Mouse (Mus musculus) liver, embryonic 11.5 days (tissue): ENCODE data around the gene Fam168a. TPM values are rescaled to one million over a fixed set of nuclear protein-coding genes. Genes with fewer than 3 reads are reported as not detected.

Source experiments
- ATAC-seq: fragments of 200-750 bp; cut with Nextera tagmentation; replicated peaks from 2 replicates; pipeline ENCODE4 v1.8.0; 2017; ENCODE audit warnings: moderate number of reproducible peaks, mild to moderate bottlenecking, moderate TSS enrichment, moderate library complexity; ENCODE audit not compliant: low FRiP score
- DNase-seq: peaks from one replicate; pipeline ENCODE4 v3.0.0-alpha.2; 2017; ENCODE audit warnings: low spot score
- H3K27ac ChIP-seq: fragments of 300-500 bp; sonication (generic); 2 replicates; pipeline ENCODE4 v1.5.1; 2014; ENCODE audit warnings: mild to moderate bottlenecking, low read depth, low read length, control low read depth
- H3K27me3 ChIP-seq: fragments of 300-500 bp; sonication (generic); replicated peaks from 2 replicates; pipeline ENCODE4 v1.6.1; 2014; ENCODE audit warnings: low read length, mixed read lengths; ENCODE audit not compliant: control insufficient read depth, insufficient read depth
- H3K36me3 ChIP-seq: fragments of 300-500 bp; sonication (generic); 2 replicates; pipeline ENCODE4 v1.6.1; 2014; ENCODE audit warnings: mild to moderate bottlenecking, low read length, moderate library complexity, mixed read lengths; ENCODE audit not compliant: control insufficient read depth, insufficient read depth
- H3K4me1 ChIP-seq: fragments of 300-500 bp; sonication (generic); replicated peaks from 2 replicates; pipeline ENCODE4 v1.6.1; 2014; ENCODE audit warnings: low read length, mixed read lengths; ENCODE audit not compliant: control insufficient read depth, insufficient read depth
- H3K4me2 ChIP-seq: fragments of 300-500 bp; sonication (generic); 2 replicates; pipeline ENCODE4 v1.6.1; 2014; ENCODE audit warnings: mild to moderate bottlenecking, control low read depth, moderate library complexity
- H3K4me3 ChIP-seq: fragments of 300-500 bp; sonication (generic); 2 replicates; pipeline ENCODE4 v1.5.1; 2014; ENCODE audit warnings: low read depth, low read length, control low read depth
- H3K9ac ChIP-seq: fragments of 300-500 bp; sonication (generic); 2 replicates; pipeline ENCODE4 v1.6.1; 2014; ENCODE audit warnings: low read depth, low read length, control low read depth
- H3K9me3 ChIP-seq: fragments of 300-500 bp; sonication (generic); 2 replicates; pipeline ENCODE4 v1.6.1; 2016; ENCODE audit warnings: low read length, inconsistent platforms, mixed read lengths; ENCODE audit not compliant: control insufficient read depth
- WGBS: fragments of 180-500 bp; shearing (Covaris S2); extraction: QIAGEN DNeasy Blood & Tissue Kit; methylation state at CpG from one replicate; pipeline ENCODE4 v1.1.7; 2014; 5-methylcytosine and 5-hydroxymethylcytosine counted together
- polyA plus RNA-seq: library from polyadenylated mRNA; unstranded; fragments of >200 nt; fragmentation: Nextera tagmentation; extraction: Ambion mirVana; gene quantifications from 2 replicates; pipeline ENCODE4 v1.2.1, GENCODE M21; 2014

Gene Fam168a
- 16.2 and 18.8 TPM in 2 replicates for polyA plus RNA-seq

GRCm38 (mm10) chr7:100706143-100706841 is at the start of gene Fam168a:
Gene Fam168a, plus strand, starts transcription at chr7:100706635.
- peaks cover 12% of the 10 kb centered on the region for H3K4me1 ChIP-seq
- no peaks in the 10 kb centered on the region for H3K36me3 ChIP-seq
- DNase-seq = peak; percentile 98
- H3K9ac ChIP-seq = peak within 1 kb of the TSS; percentile 92
- under 1% methylated on average over 36 of the region's 37 CpGs for WGBS
- H3K4me2 ChIP-seq = peak within 1 kb of the TSS; percentile 69
- peak; percentile 98 for ATAC-seq
- no peaks in the 10 kb centered on the region for H3K9me3 ChIP-seq
- H3K27ac ChIP-seq = peak within 1 kb of the TSS; percentile 84
- no peaks in the 10 kb centered on the region for H3K27me3 ChIP-seq
- H3K4me3 ChIP-seq = peak within 1 kb of the TSS; percentile 76

GRCm38 (mm10) chr7:100656739-100657138 is 49.7 kb upstream of the Fam168a start:
- ATAC-seq (no peak), DNase-seq (no peak)
- H3K9ac ChIP-seq = no peak overlapping the region
- 60% methylated on average over 5 of the region's 5 CpGs for WGBS
- H3K27ac ChIP-seq = no peak overlapping the region
- no peaks in the 10 kb centered on the region for H3K27me3 ChIP-seq
- no peaks in the 10 kb centered on the region for H3K9me3 ChIP-seq
- peaks cover 4% of the 10 kb centered on the region; the same call in 1 of the 2 replicates for H3K4me1 ChIP-seq
- H3K4me2 ChIP-seq = no peak overlapping the region
- H3K4me3 ChIP-seq = no peak overlapping the region
- no peaks in the 10 kb centered on the region for H3K36me3 ChIP-seq

GRCm38 (mm10) chr7:100658093-100658578 is 48.3 kb upstream of the Fam168a start:
- Histone ChIP-seq H3K4me1 (peaks cover 4% of the 10 kb centered on the region; the same call in 1 of the 2 replicates), H3K4me3 (no peak overlapping the region), H3K9ac (no peak overlapping the region), H3K27me3 (no peaks in the 10 kb centered on the region), H3K4me2 (peak overlapping the region; percentile 41), H3K36me3 (no peaks in the 10 kb centered on the region), H3K9me3 (no peaks in the 10 kb centered on the region), H3K27ac (no peak overlapping the region)
- ATAC-seq (no peak), DNase-seq (peak; percentile 51)
- 37% methylated on average over 18 of the region's 18 CpGs for WGBS

GRCm38 (mm10) chr7:100661264-100661663 is 45.2 kb upstream of the Fam168a start:
- Histone ChIP-seq H3K4me3 (no peak overlapping the region), H3K27me3 (no peaks in the 10 kb centered on the region), H3K36me3 (no peaks in the 10 kb centered on the region), H3K9ac (no peak overlapping the region), H3K4me2 (no peak overlapping the region), H3K27ac (no peak overlapping the region), H3K4me1 (peaks cover 11% of the 10 kb centered on the region; the same call in 1 of the 2 replicates), H3K9me3 (no peaks in the 10 kb centered on the region)
- 71% methylated on average over 7 of the region's 7 CpGs for WGBS
- no peak for ATAC-seq
- no peak for DNase-seq

GRCm38 (mm10) chr7:100662231-100662630 is 44.2 kb upstream of the Fam168a start, which contains the start of gene Plekhb1:
Gene Plekhb1, minus strand, starts transcription at chr7:100662414.
- 77% methylated on average over 8 of the region's 8 CpGs for WGBS
- H3K27me3 ChIP-seq = no peaks in the 10 kb centered on the region
- H3K9me3 ChIP-seq = no peaks in the 10 kb centered on the region
- no peak within 1 kb of the TSS for H3K9ac ChIP-seq
- no peak within 1 kb of the TSS for H3K27ac ChIP-seq
- H3K4me3 ChIP-seq = no peak within 1 kb of the TSS
- H3K36me3 ChIP-seq = no peaks in the 10 kb centered on the region
- H3K4me1 ChIP-seq = 0 out of 2 replicates have a peak, but pooled peaks cover 9% of the 10 kb centered on the region
- no peak for DNase-seq
- peak within 1 kb of the TSS; percentile 4; the same call in 1 of the 2 replicates for H3K4me2 ChIP-seq
- ATAC-seq = no peak

- H3K27me3 ChIP-seq = no peaks in the 10 kb centered on the region
- H3K36me3 ChIP-seq = no peaks in the 10 kb centered on the region
- H3K9me3 ChIP-seq = no peaks in the 10 kb centered on the region
- H3K9ac ChIP-seq = no peak overlapping the region
- DNase-seq (peak; percentile 81), ATAC-seq (peak; percentile 82)
- H3K4me2 ChIP-seq = peak overlapping the region; percentile 4; the same call in 1 of the 2 replicates
- 0 out of 2 replicates have a peak, but pooled peaks cover 8% of the 10 kb centered on the region for H3K4me1 ChIP-seq
- H3K27ac ChIP-seq = no peak overlapping the region
- no peak overlapping the region for H3K4me3 ChIP-seq
- 4% methylated on average over 13 of the region's 13 CpGs for WGBS
Measured at GRCm38 (mm10) chr7:100663190-100663589, 43.2 kb upstream of the Fam168a start.

- Histone ChIP-seq H3K9me3 (no peaks in the 10 kb centered on the region), H3K27me3 (no peaks in the 10 kb centered on the region), H3K36me3 (no peaks in the 10 kb centered on the region), H3K27ac (no peak overlapping the region), H3K4me1 (0 out of 2 replicates have a peak, but pooled peaks cover 7% of the 10 kb centered on the region), H3K9ac (no peak overlapping the region), H3K4me3 (no peak overlapping the region), H3K4me2 (no peak overlapping the region; the same call in 1 of the 2 replicates)
- WGBS = 63% methylated on average over 11 of the region's 11 CpGs
- no peak for ATAC-seq
- DNase-seq = no peak
Measured at GRCm38 (mm10) chr7:100663729-100664304, 42.6 kb upstream of the Fam168a start.

GRCm38 (mm10) chr7:100670646-100671045 is 35.8 kb upstream of the Fam168a start:
- Histone ChIP-seq H3K27ac (no peak overlapping the region), H3K9ac (no peak overlapping the region), H3K4me2 (no peak overlapping the region), H3K4me3 (no peak overlapping the region), H3K27me3 (no peaks in the 10 kb centered on the region; the same call in 1 of the 2 replicates), H3K4me1 (no peaks in the 10 kb centered on the region), H3K36me3 (no peaks in the 10 kb centered on the region), H3K9me3 (no peaks in the 10 kb centered on the region)
- DNase-seq = no peak
- ATAC-seq = no peak
- WGBS = 86% methylated on average over 5 of the region's 5 CpGs
